Mouse (Mus musculus) neural tube, embryonic 15.5 days (tissue): ENCODE results near the gene Ms4a8a. TPM values are rescaled to one million over a fixed set of nuclear protein-coding genes. Genes with fewer than 3 reads are reported as not detected.

ENCODE experiments used
- polyA plus RNA-seq: library from polyadenylated mRNA; unstranded; fragments of >200 nt; fragmentation: Nextera tagmentation; extraction: Ambion mirVana; gene quantifications from 2 replicates; pipeline ENCODE4 v1.2.1, GENCODE M21; 2015

The Ms4a8a gene
- polyA plus RNA-seq, 1 experiment from 2014 or later = not detected

Other genes starting within 250 kb of the Ms4a8a start
- gene Slc15a3, start 241.4 kb downstream of the Ms4a8a start, polyA plus RNA-seq = 0.27 and 0.55 TPM in 2 replicates
- 141 and 167 TPM in 2 replicates for gene Tmem132a, start 211.2 kb downstream of the Ms4a8a start, polyA plus RNA-seq
- 44.5 and 53.6 TPM in 2 replicates for gene Tmem109, start 199.1 kb downstream of the Ms4a8a start, polyA plus RNA-seq
- 41.6 and 42.7 TPM in 2 replicates for gene Prpf19, start 185.9 kb downstream of the Ms4a8a start, polyA plus RNA-seq
- 0.18 and 0.44 TPM in 2 replicates for gene Zp1, start 160.5 kb downstream of the Ms4a8a start, polyA plus RNA-seq
- 0.19 TPM in 1 of 2 replicates, not detected in the other for gene Ptgdr2, start 143.9 kb downstream of the Ms4a8a start, polyA plus RNA-seq
- 12.7 and 16.9 TPM in 2 replicates for gene Ccdc86, start 131.8 kb downstream of the Ms4a8a start, polyA plus RNA-seq
- 1.0 TPM in 1 of 2 replicates, not detected in the other for gene Ms4a10, start 106.4 kb downstream of the Ms4a8a start, polyA plus RNA-seq
- gene Ms4a15, start 87.9 kb downstream of the Ms4a8a start, polyA plus RNA-seq = not detected in 2 replicates
- gene Ms4a18, start 63.1 kb downstream of the Ms4a8a start, polyA plus RNA-seq = 1.6 TPM in 1 of 2 replicates, not detected in the other
- not detected in 2 replicates for gene 1700017D01Rik, start 49.8 kb upstream of the Ms4a8a start, polyA plus RNA-seq
- gene 1700025F22Rik, start 84.2 kb upstream of the Ms4a8a start, polyA plus RNA-seq = not detected in 2 replicates
- gene Ms4a13, start 115.6 kb upstream of the Ms4a8a start, polyA plus RNA-seq = not detected in 2 replicates
- gene Ms4a12, start 151.3 kb upstream of the Ms4a8a start, polyA plus RNA-seq = not detected in 2 replicates
- gene Ms4a1, start 185.1 kb upstream of the Ms4a8a start, polyA plus RNA-seq = 0.05 TPM in 1 of 2 replicates, not detected in the other
- gene Ms4a5, start 202.8 kb upstream of the Ms4a8a start, polyA plus RNA-seq = not detected in 2 replicates
- gene Ms4a14, start 233.4 kb upstream of the Ms4a8a start, polyA plus RNA-seq = 0.05 TPM in 1 of 2 replicates, not detected in the other